Mouse (Mus musculus) olfactory bulb, adult 2 months (tissue): ENCODE measurements around the gene Slc2a9.

Experiments
- CTCF ChIP-seq: fragments of 200-500 bp; IDR thresholded peaks from 2 replicates; pipeline ENCODE4 v1.5.1; 2012; ENCODE audit warnings: low read depth, mild to moderate bottlenecking, low read length, moderate library complexity; ENCODE audit not compliant: insufficient read depth
- POLR2A ChIP-seq: fragments of 200-500 bp; IDR thresholded peaks from 2 replicates; pipeline ENCODE4 v1.6.1; 2012; ENCODE audit warnings: mild to moderate bottlenecking, low read depth, low read length, moderate library complexity; ENCODE audit not compliant: insufficient read depth

DNA sequence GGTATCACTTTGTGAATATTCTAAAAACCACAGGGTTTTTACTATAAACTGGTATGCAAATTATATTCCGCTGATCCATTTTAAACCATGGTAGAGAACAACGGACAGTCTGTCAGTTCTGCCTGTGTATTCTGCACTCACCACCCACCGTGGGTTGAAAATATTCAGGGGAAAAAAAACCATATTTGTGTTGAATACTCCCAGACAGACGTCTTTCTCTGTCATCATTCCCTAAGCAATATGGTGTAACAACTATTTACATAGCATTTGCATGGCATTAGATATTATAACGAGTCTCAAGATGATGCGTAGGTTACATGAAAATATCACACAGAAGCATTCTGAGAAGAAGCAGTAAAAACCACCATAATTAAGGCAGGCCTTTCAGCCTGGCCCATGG, 84.1 kb downstream of the Slc2a9 start:
- TF ChIP-seq CTCF (no peak), POLR2A (no peak)
